Mouse (Mus musculus) small intestine, adult 2 months (tissue): Measurements from ENCODE around the gene Wfdc6a.

Source experiments
- CTCF ChIP-seq: fragments of 200-500 bp; IDR thresholded peaks from 2 replicates; pipeline ENCODE4 v1.5.1; 2012; ENCODE audit warnings: low read depth, mild to moderate bottlenecking, control low read depth, inconsistent platforms, low read length, moderate library complexity, mixed read lengths; ENCODE audit not compliant: insufficient replicate concordance, insufficient read length; ENCODE audit errors: extremely low read depth
- POLR2A ChIP-seq: fragments of 200-500 bp; IDR thresholded peaks from 2 replicates; pipeline ENCODE4 v1.6.1; 2012; ENCODE audit warnings: low read depth, mild to moderate bottlenecking, control low read depth, inconsistent platforms, low read length, moderate library complexity

DNA sequence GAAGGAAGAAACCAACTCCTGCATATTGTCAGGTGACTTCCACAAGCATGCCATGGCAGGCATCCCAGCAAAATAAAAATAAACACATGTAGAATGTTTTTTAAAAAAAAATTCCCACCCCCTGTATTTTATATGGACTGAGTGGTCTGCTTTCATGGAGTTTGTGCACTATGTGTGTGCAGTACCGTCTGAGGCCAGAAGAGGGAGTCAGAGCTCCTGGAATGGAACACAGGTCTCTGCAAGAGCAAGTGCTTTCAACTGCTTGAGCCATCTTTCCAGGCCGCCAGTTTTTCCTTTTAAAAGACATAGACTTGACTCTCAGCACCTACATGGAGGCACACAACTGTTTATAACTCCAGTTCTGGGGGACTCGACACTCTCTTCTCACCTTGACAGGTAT lies 18.2 kb upstream of the Wfdc6a start:
- TF ChIP-seq CTCF: no peak
- no peak for TF ChIP-seq POLR2A
